Mouse (Mus musculus): ENCODE measurements around the gene Chst15.

The Chst15 gene

GRCm38 (mm10) chr7:132299661-132300210 is 17.3 kb downstream of the Chst15 start:
- no peak for DNase-seq

DNA sequence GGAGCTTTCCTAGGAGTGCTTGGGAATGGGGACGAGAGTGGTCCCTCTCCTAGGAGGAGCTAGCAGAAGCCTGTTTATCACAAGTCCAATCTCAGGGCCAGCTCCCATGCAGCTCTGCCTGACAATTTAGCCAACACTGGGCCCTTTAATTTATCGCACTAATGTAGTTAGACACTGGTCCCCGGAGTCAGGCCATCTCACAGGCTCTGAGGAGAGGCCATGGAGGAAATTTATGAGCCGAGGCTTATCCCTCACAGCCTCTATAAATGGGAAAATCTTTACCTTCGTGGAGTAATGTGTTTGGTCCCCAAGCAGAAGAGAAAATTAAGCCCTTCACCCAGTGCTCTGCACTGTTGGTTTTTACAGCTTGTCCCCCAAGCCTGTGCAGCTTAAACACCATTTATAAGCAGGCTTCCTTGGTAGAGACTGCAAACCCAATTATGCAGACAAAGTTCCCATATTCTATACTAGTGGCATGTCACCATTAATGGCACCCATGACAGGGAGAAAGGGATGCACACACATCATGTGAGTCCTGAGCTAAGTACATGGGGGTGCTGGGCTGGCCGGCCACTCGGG is 18.5 kb downstream of the Chst15 start:
- DNase-seq = no peak

- no peak for DNase-seq
These were observed 20.2 kb downstream of the Chst15 start for GRCm38 (mm10) chr7:132296661-132297443.

GRCm38 (mm10) chr7:132296132-132296531 is 20.9 kb downstream of the Chst15 start:
- DNase-seq = no peak

DNA sequence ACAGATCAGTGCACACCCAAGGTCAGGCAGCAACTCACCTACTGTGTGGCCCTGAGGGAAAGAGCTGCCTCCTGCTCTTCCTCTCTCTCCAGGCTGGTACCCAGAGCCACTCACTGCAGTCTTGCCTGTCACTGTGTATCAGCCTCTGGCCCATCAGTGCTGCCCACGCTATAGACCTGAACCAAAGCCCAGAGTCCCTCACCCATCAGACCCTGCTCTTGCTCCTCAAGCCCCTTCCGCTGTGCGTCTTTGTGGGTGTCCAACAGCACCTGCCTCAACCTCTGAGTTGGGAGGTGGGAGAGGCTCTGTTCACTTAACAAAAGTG is 29.7 kb downstream of the Chst15 start:
- DNase-seq = no peak

GRCm38 (mm10) chr7:132286630-132287339 is 30.2 kb downstream of the Chst15 start:
- DNase-seq = peak; percentile 45 to 81

DNA sequence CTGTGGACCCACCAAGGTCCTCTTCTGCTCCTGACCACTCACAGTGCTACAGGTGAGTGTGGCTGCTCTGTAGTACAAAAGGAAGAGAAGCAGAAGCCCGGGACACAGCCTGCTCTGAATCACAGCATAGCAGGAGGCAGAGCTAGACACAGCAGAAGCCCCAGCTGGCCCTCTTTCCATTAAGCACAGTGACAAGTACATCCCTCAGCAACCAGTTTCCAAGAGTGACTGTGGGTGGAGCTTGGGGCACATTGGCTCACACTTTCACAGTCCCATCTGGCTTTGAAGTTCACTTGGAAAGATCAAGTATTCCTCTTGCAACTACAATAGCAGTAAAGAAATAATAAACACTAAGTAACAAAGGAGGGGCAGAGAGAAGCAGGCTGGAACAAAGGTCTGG is 32.2 kb downstream of the Chst15 start:
- DNase-seq = peak in 1 of 2 experiments; percentile 53

DNA sequence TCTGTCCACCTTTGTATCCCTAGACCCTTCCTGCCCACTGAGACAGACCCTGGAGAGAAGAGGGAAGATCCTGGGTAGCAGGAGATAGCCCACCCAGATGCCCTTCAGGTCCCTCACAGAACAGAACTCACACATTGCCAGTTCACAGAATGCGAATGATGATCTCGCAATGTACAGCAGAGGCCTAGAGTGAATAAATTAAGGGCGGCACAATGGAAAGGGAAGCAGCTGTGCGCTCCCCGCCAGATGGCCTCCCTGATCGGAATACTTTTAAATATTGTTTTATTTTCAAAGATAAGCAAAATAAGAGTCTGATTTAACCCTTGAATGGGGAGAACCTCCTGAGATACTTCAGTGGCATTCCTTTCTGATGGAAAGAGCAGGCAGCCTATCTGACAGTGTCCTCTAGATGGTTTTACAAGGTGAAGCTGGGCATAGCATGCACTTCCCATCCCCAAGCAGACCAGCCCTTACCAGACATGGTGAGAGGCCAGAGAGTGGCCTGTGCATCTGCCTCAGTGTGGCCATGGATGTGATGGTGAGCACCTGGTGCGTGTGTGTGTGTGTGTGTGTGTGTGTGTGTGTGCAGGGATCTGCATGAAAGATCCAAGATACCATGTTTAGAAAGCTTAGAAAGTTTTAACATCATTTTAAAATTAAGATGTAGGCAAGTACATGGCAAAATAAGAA is 32.8 kb downstream of the Chst15 start:
- DNase-seq = no peak

- no peak for DNase-seq
These were observed 34.5 kb downstream of the Chst15 start for GRCm38 (mm10) chr7:132282576-132282975.

GRCm38 (mm10) chr7:132282161-132282560 is 34.9 kb downstream of the Chst15 start:
- no peak for DNase-seq

GRCm38 (mm10) chr7:132281753-132282152 is 35.3 kb downstream of the Chst15 start:
- no peak for DNase-seq

GRCm38 (mm10) chr7:132278658-132279057 is 38.4 kb downstream of the Chst15 start:
- peak in 1 of 2 experiments; percentile 42 for DNase-seq

DNA sequence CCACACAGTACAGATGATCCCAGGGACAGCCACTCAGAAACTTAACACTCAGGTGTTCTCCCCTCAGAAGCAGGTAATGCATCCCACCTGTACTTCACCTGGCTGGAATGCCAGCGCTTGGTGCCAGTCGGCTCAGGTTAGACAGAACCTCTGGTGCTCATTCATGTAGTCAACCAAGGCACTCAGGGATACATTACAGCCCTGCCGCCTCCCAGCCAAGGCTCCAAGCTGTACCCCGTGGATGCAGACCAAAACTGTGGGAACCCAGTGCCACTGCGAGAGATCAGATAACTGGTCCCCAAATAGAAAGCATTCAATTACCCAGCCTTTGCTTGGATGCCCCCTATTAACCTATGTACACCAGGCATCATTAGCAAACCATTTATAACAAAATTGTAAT is 40.7 kb downstream of the Chst15 start:
- no peak for DNase-seq

DNA sequence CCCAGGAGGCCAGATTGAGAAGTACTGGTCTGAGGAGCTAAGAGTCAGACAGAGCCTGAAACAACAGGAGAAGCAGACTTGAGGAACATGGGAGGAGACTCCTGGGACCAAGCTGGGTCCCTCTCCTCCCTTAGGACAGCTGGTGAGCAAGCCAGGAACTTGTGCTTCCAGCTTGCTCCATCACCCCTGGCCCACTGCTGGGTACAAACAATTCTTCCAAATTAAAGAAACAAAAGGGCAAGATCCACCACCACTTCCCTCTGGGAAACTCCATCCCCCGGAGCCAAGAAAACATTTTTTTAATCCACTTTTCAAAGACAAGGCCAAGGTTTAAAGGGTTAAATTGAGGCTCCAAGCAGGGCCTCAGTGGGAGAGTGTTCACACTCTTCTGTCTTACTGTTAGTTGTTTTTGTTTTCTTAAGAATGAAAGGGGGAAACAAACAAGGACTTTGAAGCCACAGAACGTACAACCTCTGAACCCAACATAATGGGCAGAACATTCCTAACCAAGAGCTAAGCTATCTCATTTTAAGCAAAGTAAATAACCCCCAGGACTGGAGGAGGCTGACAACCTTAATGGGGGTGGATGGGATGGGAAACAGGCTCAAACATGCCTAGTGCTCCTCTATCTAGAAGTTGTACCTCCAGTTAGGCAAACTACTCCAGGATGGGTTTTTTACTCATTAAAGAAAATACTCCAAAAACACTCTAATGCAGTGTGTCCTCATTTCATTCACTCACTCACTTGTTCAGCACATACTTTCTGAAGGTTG is 43.1 kb downstream of the Chst15 start:
- DNase-seq = no peak

DNA sequence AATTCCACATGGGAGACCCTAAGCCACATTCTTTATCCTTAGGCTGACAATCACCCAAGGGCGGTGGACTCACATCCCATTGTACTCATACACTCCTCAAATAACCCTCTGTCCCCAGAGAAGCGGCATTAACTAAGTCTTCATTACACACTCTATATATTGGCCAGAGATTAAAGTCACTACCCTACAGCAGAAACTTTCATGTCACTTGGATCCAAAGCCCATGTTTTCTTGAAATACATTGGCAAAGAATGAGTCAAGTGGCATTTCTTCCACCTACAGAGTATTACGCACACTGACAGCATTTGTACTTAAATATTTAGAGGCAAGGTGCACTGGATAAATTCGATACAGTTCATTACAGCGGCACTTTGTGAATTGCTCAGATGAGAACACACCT is 44.0 kb downstream of the Chst15 start:
- DNase-seq = no peak

DNA sequence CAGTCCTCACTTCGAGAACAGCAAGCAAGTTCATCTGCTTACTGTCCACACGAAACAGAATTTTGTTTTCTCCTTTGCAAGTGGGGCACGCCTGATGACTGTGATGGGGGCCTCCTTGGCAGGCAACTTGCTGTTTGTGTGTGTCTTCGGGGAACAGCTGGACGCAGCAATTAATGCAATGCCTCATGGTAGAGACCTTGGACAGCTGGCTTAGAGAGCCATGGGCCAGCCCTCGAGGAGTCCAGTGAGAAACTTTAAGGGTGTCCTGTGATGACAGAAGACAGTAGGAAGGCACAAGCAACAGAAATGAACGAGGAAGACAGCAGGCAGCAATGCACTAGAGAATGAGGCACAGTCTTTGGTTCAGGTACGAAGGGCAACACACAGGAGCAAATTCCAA is 46.7 kb downstream of the Chst15 start:
- DNase-seq = peak; percentile 29 to 82

- no peak for DNase-seq
These were observed 47.4 kb downstream of the Chst15 start for GRCm38 (mm10) chr7:132269661-132270060.

- DNase-seq = no peak
These were observed 49.1 kb downstream of the Chst15 start for GRCm38 (mm10) chr7:132267721-132268498.

DNA sequence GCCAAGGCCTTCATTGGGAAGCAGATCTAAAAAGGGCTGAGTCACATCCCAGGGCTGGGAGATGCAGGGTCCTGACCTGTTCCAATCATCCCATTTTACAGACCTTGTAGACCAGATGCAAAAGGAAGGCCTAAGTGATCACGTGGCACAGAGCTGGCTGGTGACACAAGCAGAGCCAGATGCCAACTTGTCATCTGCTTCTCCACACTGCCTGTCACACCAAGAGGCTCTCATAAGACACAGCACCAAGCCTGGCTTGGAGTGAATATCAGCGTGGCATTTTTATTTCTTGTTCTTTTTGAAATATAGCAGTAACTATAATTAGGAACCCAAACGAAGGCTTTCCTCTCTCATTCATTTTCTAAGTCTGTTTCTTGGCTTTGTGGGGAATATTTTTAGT is 52.3 kb downstream of the Chst15 start:
- DNase-seq = no peak

GRCm38 (mm10) chr7:132263186-132263585 is 53.8 kb downstream of the Chst15 start:
- no peak for DNase-seq

GRCm38 (mm10) chr7:132262696-132263095 is 54.3 kb downstream of the Chst15 start:
- peak in 1 of 2 experiments; percentile 56 for DNase-seq

DNA sequence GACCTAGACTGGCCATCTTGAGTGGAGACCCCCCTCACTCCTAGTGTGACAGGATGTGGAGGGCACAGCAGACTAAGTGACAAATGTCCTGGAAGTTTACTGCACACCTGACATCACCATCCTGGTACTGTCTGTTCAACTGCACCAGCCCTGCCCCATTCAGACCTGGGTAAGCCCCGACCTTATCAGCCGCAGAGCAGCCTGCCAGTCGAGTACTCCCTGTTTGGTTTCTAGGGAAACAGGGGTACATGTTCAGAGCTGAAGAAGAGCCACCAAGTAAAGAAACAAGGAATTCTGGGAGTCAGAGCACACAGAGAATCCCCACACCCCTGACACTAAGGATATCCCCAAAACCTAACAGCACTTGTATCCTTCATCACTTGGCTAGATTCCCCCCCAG is 55.1 kb downstream of the Chst15 start:
- no peak for DNase-seq

All from lung, postnatal 4 days (tissue).